Mouse (Mus musculus) heart, embryonic 14.5 days (tissue): ENCODE measurements around the gene 9930111J21Rik2. TPM values are rescaled to one million over a fixed set of nuclear protein-coding genes. Genes with fewer than 3 reads are reported as not detected.
A peak's percentile ranks its signal among the peaks of the same experiment; 100 is the strongest.
"Not testable (repeated sequence)": the region's sequence is repeated elsewhere in the genome, so short reads cannot be mapped to it uniquely, and the experiment has no call there.

Experiments used
- ATAC-seq: fragments of 200-750 bp; cut with Nextera tagmentation; 2 replicates; pipeline ENCODE4 v1.8.0; 2017; ENCODE audit warnings: low read depth, moderate TSS enrichment; ENCODE audit not compliant: insufficient number of reproducible peaks, insufficient read depth, low FRiP score
- H3K27ac ChIP-seq, 2 experiments: fragments of 200-500 bp in 1 of 2; fragments of 300-500 bp in 1 of 2; sonication (generic) in 1 of 2; replicated peaks in 1 of 2; 2 replicates each; pipeline ENCODE4 v1.5.1; 2012 to 2014; ENCODE audit warnings: low read depth in 2 of 2, low read length in 2 of 2, control low read depth in 1 of 2, mild to moderate bottlenecking in 1 of 2, mixed read lengths in 1 of 2; ENCODE audit not compliant: control insufficient read depth in 1 of 2, insufficient read depth in 1 of 2
- H3K27me3 ChIP-seq: fragments of 300-500 bp; sonication (generic); 2 replicates; pipeline ENCODE4 v1.6.1; 2014; ENCODE audit warnings: mild to moderate bottlenecking, low read length, control low read depth; ENCODE audit not compliant: control insufficient read depth, insufficient read depth
- H3K36me3 ChIP-seq: fragments of 300-500 bp; sonication (generic); 2 replicates; pipeline ENCODE4 v1.6.1; 2014; ENCODE audit warnings: mild to moderate bottlenecking, control low read depth, low read length, mixed read lengths; ENCODE audit not compliant: control insufficient read depth, insufficient read depth
- H3K4me1 ChIP-seq, 2 experiments: fragments of 200-500 bp in 1 of 2; fragments of 300-500 bp in 1 of 2; sonication (generic) in 1 of 2; 2 replicates each; pipeline ENCODE4 v1.6.1; 2012 to 2014; ENCODE audit warnings: low read length in 2 of 2, control low read depth in 1 of 2, mixed read lengths in 1 of 2; ENCODE audit not compliant: control insufficient read depth in 2 of 2, insufficient read depth in 2 of 2
- H3K4me2 ChIP-seq: fragments of 300-500 bp; sonication (generic); 2 replicates; pipeline ENCODE4 v1.6.1; 2014; ENCODE audit warnings: mild to moderate bottlenecking, low read length
- H3K4me3 ChIP-seq, 2 experiments: fragments of 200-500 bp in 1 of 2; fragments of 300-500 bp in 1 of 2; sonication (generic) in 1 of 2; 2 replicates each; pipeline ENCODE4 v1.5.1; 2012 to 2014; ENCODE audit warnings: low read length in 2 of 2, mild to moderate bottlenecking in 2 of 2, control low read depth in 1 of 2, low read depth in 1 of 2, moderate library complexity in 1 of 2; ENCODE audit not compliant: control insufficient read depth in 1 of 2, insufficient read depth in 1 of 2
- H3K9ac ChIP-seq: fragments of 300-500 bp; sonication (generic); 2 replicates; pipeline ENCODE4 v1.6.1; 2014; ENCODE audit warnings: mild to moderate bottlenecking, low read length
- H3K9me3 ChIP-seq: fragments of 300-500 bp; sonication (generic); 2 replicates; pipeline ENCODE4 v1.6.1; 2016; ENCODE audit warnings: low read length, control low read depth; ENCODE audit not compliant: control insufficient read depth
- WGBS: fragments of 180-500 bp; shearing (Covaris S2); extraction: QIAGEN DNeasy Blood & Tissue Kit; methylation state at CpG from one replicate; pipeline ENCODE4 v1.1.7; 2014; 5-methylcytosine and 5-hydroxymethylcytosine counted together
- polyA plus RNA-seq: library from polyadenylated mRNA; unstranded; fragments of >200 nt; fragmentation: Nextera tagmentation; extraction: Ambion mirVana; gene quantifications from 2 replicates; pipeline ENCODE4 v1.2.1, GENCODE M21; 2014

9930111J21Rik2 gene
- polyA plus RNA-seq, 1 experiment from 2014 or later: 0.26 TPM

- ATAC-seq: not testable (repeated sequence)
These were observed 25.1 kb upstream of the 9930111J21Rik2 start, which contains the start of gene Ifi47 for GRCm38 (mm10) chr11:49076001-49076757. Gene Ifi47 (plus strand): TSS chr11:49076587.

GRCm38 (mm10) chr11:49068358-49068757 is 17.3 kb upstream of the 9930111J21Rik2 start:
- no peaks in the 10 kb centered on the region for H3K9me3 ChIP-seq
- H3K36me3 ChIP-seq: no peaks in the 10 kb centered on the region
- H3K4me3 ChIP-seq: no peak overlapping the region
- H3K27ac ChIP-seq: no peak overlapping the region
- ATAC-seq: no peak
- WGBS: 52% methylated on average over 1 of the region's 1 CpGs
- H3K4me2 ChIP-seq: no peak overlapping the region
- no peak overlapping the region for H3K9ac ChIP-seq
- no peaks in the 10 kb centered on the region for H3K27me3 ChIP-seq
- H3K4me1 ChIP-seq: no peaks in the 10 kb centered on the region

More at GRCm38 (mm10) chr11:49076001-49076757, 25.1 kb upstream of the 9930111J21Rik2 start, which contains the start of gene Ifi47:
- not testable (repeated sequence) for H3K4me1 ChIP-seq, H3K9me3 ChIP-seq, H3K27me3 ChIP-seq, H3K4me2 ChIP-seq, H3K36me3 ChIP-seq, H3K4me3 ChIP-seq, H3K9ac ChIP-seq
- WGBS: 56% methylated on average over 6 of the region's 6 CpGs
- peak within 1 kb of the TSS; percentile 47 to 70; a peak in 3 of 4 replicates for H3K27ac ChIP-seq

GRCm38 (mm10) chr11:49063713-49064469 is 12.8 kb upstream of the 9930111J21Rik2 start, which contains the start of gene Tgtp2:
Gene Tgtp2 (minus strand): TSS chr11:49064206.
- H3K27me3 ChIP-seq, ATAC-seq, H3K4me3 ChIP-seq, H3K27ac ChIP-seq, H3K9ac ChIP-seq, H3K4me1 ChIP-seq, H3K36me3 ChIP-seq, H3K9me3 ChIP-seq, H3K4me2 ChIP-seq: not testable (repeated sequence)
- 61% methylated on average over 5 of the region's 5 CpGs for whole genome bisulfite sequencing

GRCm38 (mm10) chr11:49061865-49062264 is 10.8 kb upstream of the 9930111J21Rik2 start:
- 77% methylated on average over 1 of the region's 2 CpGs for WGBS
- H3K4me3 ChIP-seq, H3K4me1 ChIP-seq, H3K27ac ChIP-seq, ATAC-seq, H3K9me3 ChIP-seq, H3K9ac ChIP-seq, H3K27me3 ChIP-seq, H3K36me3 ChIP-seq, H3K4me2 ChIP-seq: not testable (repeated sequence)

- 26% methylated on average over 2 of the region's 3 CpGs for WGBS
- H3K9ac ChIP-seq, H3K27ac ChIP-seq, H3K9me3 ChIP-seq, H3K4me1 ChIP-seq, H3K36me3 ChIP-seq, H3K27me3 ChIP-seq, H3K4me2 ChIP-seq, H3K4me3 ChIP-seq, ATAC-seq: not testable (repeated sequence)
These were observed 9.0 kb upstream of the 9930111J21Rik2 start for GRCm38 (mm10) chr11:49060061-49060460.

- not testable (repeated sequence) for H3K4me2 ChIP-seq, H3K9me3 ChIP-seq, ATAC-seq, H3K27me3 ChIP-seq, H3K9ac ChIP-seq, H3K27ac ChIP-seq, H3K36me3 ChIP-seq, H3K4me3 ChIP-seq, H3K4me1 ChIP-seq
- no CpG with 5 or more reads among the region's 5 CpGs for WGBS
These were observed 852 bp upstream of the 9930111J21Rik2 start for GRCm38 (mm10) chr11:49051894-49052293.

- not testable (repeated sequence) for H3K9me3 ChIP-seq, H3K36me3 ChIP-seq, ATAC-seq, H3K4me2 ChIP-seq, H3K4me3 ChIP-seq, H3K27me3 ChIP-seq, H3K27ac ChIP-seq, H3K9ac ChIP-seq, H3K4me1 ChIP-seq
These were observed 978 bp downstream of the 9930111J21Rik2 start for GRCm38 (mm10) chr11:49050064-49050463.
